Mouse (Mus musculus): ENCODE results near the gene Pdzd7. TPM values are rescaled to one million over a fixed set of nuclear protein-coding genes. Genes with fewer than 3 reads are reported as not detected.
A peak's percentile ranks its signal among the peaks of the same experiment; 100 is the strongest.

Pdzd7 gene
- polyA plus RNA-seq, 2 experiments = 0.26 to 0.85 TPM

GRCm38 (mm10) chr19:45049523-45049922, 4.0 kb upstream of the Pdzd7 start:
- Histone ChIP-seq H3K4me3 (replicated peaks; ENCODE audit: low read length) (no peak overlapping the region), H3K4me1 (ENCODE audit: control insufficient read depth, insufficient read depth, low read length) (peaks cover 25% of the 10 kb centered on the region), H3K36me3 (ENCODE audit: control insufficient read depth, insufficient read depth, low read length) (peaks cover 30% of the 10 kb centered on the region), H3K4me2 (replicated peaks; ENCODE audit: low read depth, low read length, severe bottlenecking) (no peak overlapping the region), H3K27ac (replicated peaks; ENCODE audit: low read depth, low read length) (no peak overlapping the region), H3K9me3 (ENCODE audit: control insufficient read depth, low read length) (no peaks in the 10 kb centered on the region), H3K9ac (ENCODE audit: low read depth, low read length, severe bottlenecking) (no peak overlapping the region), H3K27me3 (ENCODE audit: control insufficient read depth, insufficient read depth, low read length) (peaks cover 16% of the 10 kb centered on the region; the same call in 1 of the 2 replicates)
- DNase-seq (ENCODE audit: low spot score) (no peak), ATAC-seq (ENCODE audit: low FRiP score, low read depth) (no peak)
- 69% methylated on average over 9 of the region's 9 CpGs for WGBS
- TF ChIP-seq POLR2A (IDR thresholded peaks at IDR 0.05; ENCODE audit: borderline replicate concordance, extremely low read depth, insufficient read depth, insufficient read length) = no peak

- H3K27me3 ChIP-seq (ENCODE audit: control insufficient read depth, insufficient read depth, low read length) = peaks cover 20% of the 10 kb centered on the region
- peak overlapping the region; percentile 59 for H3K9ac ChIP-seq (ENCODE audit: low read depth, low read length, severe bottlenecking)
- H3K4me1 ChIP-seq (ENCODE audit: control insufficient read depth, insufficient read depth, low read length) = peaks cover 25% of the 10 kb centered on the region
- TF ChIP-seq POLR2A (IDR thresholded peaks at IDR 0.05; ENCODE audit: borderline replicate concordance, extremely low read depth, insufficient read depth, insufficient read length) = no peak
- DNase-seq (ENCODE audit: low spot score) (no peak), ATAC-seq (ENCODE audit: low FRiP score, low read depth) (no peak)
- WGBS = 74% methylated on average over 12 of the region's 12 CpGs
- H3K4me2 ChIP-seq (replicated peaks; ENCODE audit: low read depth, low read length, severe bottlenecking) = peak overlapping the region; percentile 87
- H3K36me3 ChIP-seq (ENCODE audit: control insufficient read depth, insufficient read depth, low read length) = peaks cover 27% of the 10 kb centered on the region
- H3K27ac ChIP-seq (replicated peaks; ENCODE audit: low read depth, low read length) = peak overlapping the region; percentile 81; the same call in 1 of the 2 replicates
- H3K4me3 ChIP-seq (replicated peaks; ENCODE audit: low read length) = peak overlapping the region; percentile 49
- no peaks in the 10 kb centered on the region for H3K9me3 ChIP-seq (ENCODE audit: control insufficient read depth, low read length)
Observed at GRCm38 (mm10) chr19:45048644-45049365, 3.3 kb upstream of the Pdzd7 start.

- Histone ChIP-seq H3K9ac (ENCODE audit: low read depth, low read length, severe bottlenecking) (peak overlapping the region; percentile 59), H3K36me3 (ENCODE audit: control insufficient read depth, insufficient read depth, low read length) (peaks cover 20% of the 10 kb centered on the region), H3K4me1 (ENCODE audit: control insufficient read depth, insufficient read depth, low read length) (peaks cover 25% of the 10 kb centered on the region), H3K9me3 (ENCODE audit: control insufficient read depth, low read length) (no peaks in the 10 kb centered on the region), H3K4me3 (replicated peaks; ENCODE audit: low read length) (peak overlapping the region; percentile 49), H3K4me2 (replicated peaks; ENCODE audit: low read depth, low read length, severe bottlenecking) (peak overlapping the region; percentile 87), H3K27ac (replicated peaks; ENCODE audit: low read depth, low read length) (peak overlapping the region; percentile 81), H3K27me3 (ENCODE audit: control insufficient read depth, insufficient read depth, low read length) (peaks cover 20% of the 10 kb centered on the region)
- WGBS = 32% methylated on average over 11 of the region's 11 CpGs
- TF ChIP-seq POLR2A (IDR thresholded peaks at IDR 0.05; ENCODE audit: borderline replicate concordance, extremely low read depth, insufficient read depth, insufficient read length) = no peak
- DNase-seq (ENCODE audit: low spot score) = peak; percentile 38
- ATAC-seq (ENCODE audit: low FRiP score, low read depth) = peak; percentile 56
Observed at GRCm38 (mm10) chr19:45047935-45048643, 2.6 kb upstream of the Pdzd7 start.

- WGBS = 3% methylated on average over 26 of the region's 26 CpGs
- Histone ChIP-seq H3K4me1 (ENCODE audit: control insufficient read depth, insufficient read depth, low read length) (peaks cover 25% of the 10 kb centered on the region), H3K9ac (ENCODE audit: low read depth, low read length, severe bottlenecking) (peak within 1 kb of the TSS; percentile 59), H3K4me3 (replicated peaks; ENCODE audit: low read length) (peak within 1 kb of the TSS; percentile 49), H3K27me3 (ENCODE audit: control insufficient read depth, insufficient read depth, low read length) (peaks cover 20% of the 10 kb centered on the region), H3K9me3 (ENCODE audit: control insufficient read depth, low read length) (no peaks in the 10 kb centered on the region), H3K27ac (replicated peaks; ENCODE audit: low read depth, low read length) (peak within 1 kb of the TSS; percentile 81), H3K4me2 (replicated peaks; ENCODE audit: low read depth, low read length, severe bottlenecking) (peak within 1 kb of the TSS; percentile 87), H3K36me3 (ENCODE audit: control insufficient read depth, insufficient read depth, low read length) (peaks cover 14% of the 10 kb centered on the region)
- peak; percentile 81 for DNase-seq (ENCODE audit: low spot score)
- ATAC-seq (ENCODE audit: low FRiP score, low read depth) = peak; percentile 88
- TF ChIP-seq POLR2A (IDR thresholded peaks at IDR 0.05; ENCODE audit: borderline replicate concordance, extremely low read depth, insufficient read depth, insufficient read length) = 0 out of 2 replicates have a peak, but pooled peaks have one; percentile 18
Observed at GRCm38 (mm10) chr19:45047417-45047934, 2.0 kb upstream of the Pdzd7 start, which contains the start of gene Sfxn3. Gene Sfxn3, plus strand, starts transcription at chr19:45047503.

All from limb, embryonic 14.5 days (tissue).